Mouse (Mus musculus): ENCODE measurements at regions not wholly inside any gene's neighbourhood (a gene's known extent, or its start where the extent isn't known, plus 50 kb on each side); places are given as distances from the start of the nearest gene placed in this dataset.

- TF ChIP-seq CTCF (IDR thresholded peaks at IDR 0.05; ENCODE audit: low read depth) (no peak), EP300 (IDR thresholded peaks at IDR 0.05; ENCODE audit: low read depth) (no peak)
These were observed 70.9 kb upstream of the Bmper start for GRCm38 (mm10) chr9:23151953-23152490.
